Mouse (Mus musculus): ENCODE results near the gene Atg2a.

- no peak for TF ChIP-seq CTCF (IDR thresholded peaks at IDR 0.05; ENCODE audit: low read depth, low read length)
- TF ChIP-seq POLR2A (IDR thresholded peaks at IDR 0.05; ENCODE audit: extremely low read depth, insufficient read depth, low read length), result no peak
Observed at GRCm38 (mm10) chr19:6236053-6236441, 5.4 kb upstream of the Atg2a start.

Measured in liver, adult 2 months (tissue).